Mouse (Mus musculus) ES-E14 (cell line): Measurements from ENCODE around the gene Gm11567.

Source experiments
- CHD2 ChIP-seq: IDR thresholded peaks from 2 replicates; pipeline ENCODE4 v1.6.1; 2014; ENCODE audit warnings: mild to moderate bottlenecking, low read depth, low read length, inconsistent platforms
- MAFK ChIP-seq: IDR thresholded peaks from 2 replicates; pipeline ENCODE4 v1.6.1; 2014; ENCODE audit warnings: mild to moderate bottlenecking, low read depth, low read length, inconsistent platforms; ENCODE audit not compliant: insufficient read depth
- ZC3H11A ChIP-seq: IDR thresholded peaks from 2 replicates; pipeline ENCODE4 v1.6.1; 2012; ENCODE audit warnings: low read depth, mild to moderate bottlenecking, inconsistent platforms, low read length, borderline replicate concordance
- ZNF384 ChIP-seq: IDR thresholded peaks from 2 replicates; pipeline ENCODE4 v1.6.1; 2012; ENCODE audit warnings: low read depth, low read length, inconsistent platforms

- TF ChIP-seq ZC3H11A (no peak), CHD2 (no peak), ZNF384 (no peak), MAFK (no peak)
These were observed 20.2 kb upstream of the Gm11567 start for GRCm38 (mm10) chr11:99858761-99859160.
